Mouse (Mus musculus) embryonic stem cell, embryonic (primary cell): ENCODE results near the gene Armc2.

Experiments
- CTCF ChIA-PET, 4 experiments: fragments of 300-600 bp in 2 of 4; fragments of 350-600 bp in 2 of 4; sonication (Branson Sonifier 250); formaldehyde crosslinking; loops; one replicate each; lab custom pipeline; 2022; ENCODE audit warnings: inconsistent platforms in 2 of 4; lab: Charles Lee
- POLR2A ChIA-PET, 4 experiments: fragments of 300-600 bp in 2 of 4; fragments of 350-600 bp in 2 of 4; sonication (Branson Sonifier 250); formaldehyde crosslinking; loops; one replicate each; lab custom pipeline; 2022; ENCODE audit warnings: antibody characterized with exemption in 4 of 4, inconsistent platforms in 1 of 4; lab: Charles Lee

The Armc2 gene

DNA sequence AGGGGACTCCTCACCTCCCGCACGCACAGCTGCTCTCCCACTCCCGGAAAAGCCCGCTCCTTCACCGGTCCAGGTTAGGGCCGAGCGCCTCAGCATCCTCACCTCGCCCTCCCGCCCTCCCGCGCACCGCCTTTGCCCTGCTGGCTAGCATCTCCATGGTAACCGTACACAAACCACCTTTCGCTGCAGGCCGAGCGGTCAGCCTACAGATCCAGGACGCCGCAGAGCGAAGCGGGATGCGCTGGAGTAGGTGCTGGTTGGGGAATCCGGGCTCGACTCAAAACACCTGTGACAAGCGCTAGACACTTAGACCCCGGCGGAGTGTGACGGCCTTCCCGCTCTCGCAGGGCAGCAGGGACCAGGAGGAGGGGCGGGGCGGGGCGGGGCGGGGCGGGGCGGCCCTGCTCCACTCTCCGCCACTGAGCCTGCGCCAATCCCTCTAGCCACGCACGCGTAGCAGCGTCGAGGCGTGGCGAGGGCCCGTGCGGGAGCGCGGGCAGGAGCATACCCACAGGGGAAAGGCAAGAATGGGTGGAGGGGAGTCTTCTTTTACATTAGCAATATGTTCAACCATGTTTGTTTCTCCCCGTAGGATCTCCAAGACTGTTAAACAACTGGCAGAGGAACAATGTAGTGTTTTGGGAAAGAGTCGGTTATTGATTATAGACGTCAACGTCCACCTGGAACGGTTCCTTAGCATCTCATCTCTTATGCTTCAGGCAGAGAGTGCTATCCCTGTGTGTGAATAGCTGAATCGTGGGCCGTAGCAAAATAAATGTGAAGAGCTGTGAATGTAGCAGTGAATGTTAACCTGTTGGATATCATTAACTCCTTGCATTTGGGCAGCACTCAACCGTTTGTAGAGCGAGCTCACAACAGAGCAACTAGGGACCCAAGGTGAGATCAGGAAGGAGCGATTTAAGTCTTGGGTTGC is at the start of gene Armc2:
TSS of gene Armc2 (minus strand) at position 427 of the 934 bp plus-strand sequence.
- ChIA-PET POLR2A (interaction anchor here in 2 of 4 experiments (1.0 to 1.2 kb wide), 3 partner anchors 11 to 259 kb away, joined by 3 read pairs; no protein-coding TSS in a partner anchor), CTCF (interaction anchor here in 1 of 4 experiments (0.6 to 0.7 kb wide), 2 partner anchors 59 to 89 kb away, joined by 3 to 5 read pairs; no protein-coding TSS in a partner anchor)

GRCm38 (mm10) chr10:42064446-42064845 is 46.2 kb upstream of the Armc2 start:
- ChIA-PET CTCF (interaction anchor here in 1 of 4 experiments (0.7 kb wide), 1 partner anchor 56 kb away, joined by 6 read pairs; no protein-coding TSS in a partner anchor), POLR2A (interaction anchor here in 1 of 4 experiments (0.9 to 1.7 kb wide), 4 partner anchors 13 to 546 kb away, joined by 3 to 4 read pairs (median 4); no protein-coding TSS in a partner anchor)

DNA sequence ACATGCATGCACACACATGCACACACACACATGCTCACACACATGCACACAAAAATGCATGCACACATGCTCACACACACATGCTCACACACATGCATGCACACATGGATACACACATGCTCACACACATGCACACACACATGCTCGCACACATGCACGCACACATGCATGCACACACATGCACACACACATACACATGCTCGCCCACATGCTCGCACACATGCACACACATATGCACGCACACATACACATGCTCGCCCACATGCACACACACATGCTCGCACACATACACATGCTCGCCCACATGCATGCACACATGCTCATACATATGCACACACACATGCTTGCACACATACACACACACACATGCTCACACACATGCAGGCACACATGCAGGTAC is 41.3 kb upstream of the Armc2 start:
- ChIA-PET CTCF (no interaction called here), POLR2A (no interaction called here)

DNA sequence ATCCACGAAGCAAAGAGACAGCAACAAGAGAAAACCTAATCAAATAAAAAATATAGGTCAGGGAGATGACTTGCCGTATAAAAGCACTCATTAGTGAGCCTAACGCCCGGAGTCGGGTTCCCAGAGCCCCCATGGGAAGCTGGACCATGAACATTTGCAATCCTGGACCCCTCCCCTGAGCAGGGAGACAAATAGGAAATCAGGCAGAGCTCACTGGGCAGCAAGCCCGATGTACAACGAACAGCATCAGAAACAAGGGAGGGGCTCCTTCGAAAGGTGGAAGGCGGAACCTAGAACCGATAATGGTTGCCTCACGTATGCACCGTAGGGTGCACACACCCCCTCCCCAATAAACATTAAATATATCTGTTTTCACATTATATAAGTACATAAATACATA is 39.5 kb upstream of the Armc2 start:
- ChIA-PET POLR2A (interaction anchor here in 2 of 4 experiments (1.0 to 1.6 kb wide), 2 partner anchors 15 kb away, joined by 4 to 5 read pairs; no protein-coding TSS in a partner anchor), CTCF (interaction anchor here in 1 of 4 experiments (0.6 kb wide), 1 partner anchor 754 kb away, joined by 3 read pairs; no protein-coding TSS in a partner anchor)

- ChIA-PET POLR2A (interaction anchor here in 3 of 4 experiments (1.0 to 1.6 kb wide), 4 partner anchors 8 to 16 kb away, joined by 3 to 6 read pairs (median 4); no protein-coding TSS in a partner anchor), CTCF (interaction anchor here in 1 of 4 experiments (0.6 kb wide), 1 partner anchor 12 kb away, joined by 3 read pairs; no protein-coding TSS in a partner anchor)
Observed at GRCm38 (mm10) chr10:42057231-42057601, 39.0 kb upstream of the Armc2 start.

DNA sequence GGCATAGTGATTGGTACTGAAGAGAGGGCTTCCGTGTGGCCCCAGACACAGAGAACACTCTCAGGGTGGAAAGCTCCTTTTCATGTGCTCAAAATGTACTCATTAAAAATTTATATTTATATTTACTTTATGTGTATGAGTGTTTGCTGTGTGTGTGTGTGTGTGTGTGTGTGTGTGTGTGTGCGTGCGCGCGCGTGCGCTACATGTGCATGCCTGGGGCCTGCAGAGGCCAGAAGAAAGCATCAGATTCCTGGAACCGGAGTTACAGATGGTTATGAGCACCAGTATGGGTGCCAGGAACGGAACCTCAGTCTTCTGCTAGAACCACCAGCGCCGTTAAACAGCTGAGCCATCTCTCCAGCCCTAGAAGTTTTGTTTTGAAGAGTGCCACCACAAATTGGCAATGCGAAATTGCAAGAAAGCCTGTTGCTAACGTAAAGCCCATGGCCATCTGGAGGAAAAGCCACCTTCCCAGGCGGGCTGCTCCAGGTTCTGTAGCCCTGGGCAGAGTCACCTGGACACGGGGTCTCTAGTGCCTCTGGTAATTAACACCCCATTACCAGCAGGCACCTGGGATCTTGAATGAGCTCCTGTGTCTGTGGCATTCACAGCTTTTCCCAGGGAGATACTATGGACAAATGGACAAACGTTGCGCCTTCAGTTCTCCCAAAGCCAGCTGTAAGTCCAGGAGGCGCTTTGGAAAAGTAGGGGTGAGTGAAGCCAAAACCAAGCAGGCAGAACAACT is 38.4 kb upstream of the Armc2 start:
- CTCF ChIA-PET, result interaction anchor here in 3 of 4 experiments (0.6 kb wide), 3 partner anchors 11 to 549 kb away, joined by 3 to 8 read pairs (median 3); no protein-coding TSS in a partner anchor
- POLR2A ChIA-PET, result interaction anchor here (0.5 to 1.6 kb wide), 7 partner anchors 8 to 624 kb away, joined by 3 to 6 read pairs (median 4); no protein-coding TSS in a partner anchor

DNA sequence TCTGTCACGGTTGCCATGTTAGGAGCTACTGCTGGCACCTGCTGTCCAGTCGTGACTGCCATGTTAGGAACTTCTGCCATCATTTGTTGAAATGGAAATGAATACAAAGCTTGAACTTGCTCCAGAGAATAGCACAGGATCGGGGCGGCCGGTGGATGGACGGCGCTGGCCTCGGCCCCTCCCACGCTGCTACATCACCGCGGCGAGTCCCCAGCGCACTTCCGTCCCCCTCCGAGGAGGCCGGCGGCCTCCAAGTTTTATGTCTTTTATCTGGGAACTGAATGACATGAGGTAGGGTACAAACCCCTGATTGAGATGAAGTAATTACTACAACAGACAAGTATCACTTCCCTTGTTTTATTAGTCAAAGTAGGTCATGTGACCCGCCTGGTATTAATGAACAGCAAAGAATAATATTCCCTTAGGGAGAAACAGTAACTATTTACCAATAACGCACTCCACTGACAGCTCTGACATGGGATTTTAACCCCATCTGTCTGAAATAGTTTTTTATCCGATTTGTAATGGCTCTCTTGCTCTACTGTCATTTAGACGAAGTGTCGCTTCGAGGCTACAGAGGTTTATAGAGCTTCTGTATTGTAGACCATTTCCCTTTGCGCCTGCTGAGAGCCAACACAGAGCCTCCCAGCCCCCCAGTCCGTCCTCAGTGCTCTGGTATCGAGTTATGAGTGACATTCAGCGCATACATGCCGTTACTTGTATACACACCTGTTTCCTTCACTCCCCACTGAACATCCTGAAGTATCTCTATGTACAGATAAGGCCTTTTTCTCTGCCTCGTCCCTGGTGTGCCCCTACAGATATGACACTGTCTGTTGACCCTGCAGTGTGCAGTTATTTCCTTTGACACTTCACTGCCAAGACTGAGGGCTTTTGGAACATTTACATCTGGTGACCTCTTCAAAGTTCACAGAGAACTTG is 37.3 kb upstream of the Armc2 start:
- CTCF ChIA-PET, result interaction anchor here in 2 of 4 experiments (0.6 kb wide), 2 partner anchors 33 to 550 kb away, joined by 3 to 8 read pairs; no protein-coding TSS in a partner anchor
- POLR2A ChIA-PET, result interaction anchor here in 2 of 4 experiments (0.6 to 1.6 kb wide), 3 partner anchors 10 to 625 kb away, joined by 3 to 6 read pairs (median 4); no protein-coding TSS in a partner anchor

DNA sequence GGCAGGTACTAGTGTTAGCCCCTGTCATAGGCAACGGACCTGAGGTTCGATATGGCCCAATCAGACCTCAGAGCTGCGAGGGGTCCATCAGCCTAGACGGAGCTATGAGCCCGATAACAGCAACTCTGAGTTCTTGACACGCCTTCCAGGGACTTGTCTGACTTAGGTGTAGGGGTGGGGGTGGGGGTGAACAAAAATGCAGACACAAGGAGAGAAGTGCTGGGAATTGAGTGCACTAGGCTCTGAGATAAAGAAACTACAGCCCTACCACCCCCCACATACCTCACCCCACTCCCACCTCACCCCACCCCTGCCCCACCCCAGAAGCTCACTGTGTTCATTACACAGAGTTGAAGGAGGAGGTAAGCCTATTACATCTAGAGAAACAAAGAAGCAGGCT is 32.8 kb upstream of the Armc2 start:
- CTCF ChIA-PET, result interaction anchor here in 2 of 4 experiments (0.5 to 0.7 kb wide), 2 partner anchors 374 to 1941 kb away, joined by 4 to 5 read pairs; no protein-coding TSS in a partner anchor
- POLR2A ChIA-PET, result interaction anchor here in 1 of 4 experiments (0.6 to 1.7 kb wide), 5 partner anchors 12 to 625 kb away, joined by 3 to 7 read pairs (median 3); no protein-coding TSS in a partner anchor

- ChIA-PET POLR2A (interaction anchor here in 1 of 4 experiments (0.5 kb wide), 1 partner anchor 10 kb away, joined by 3 read pairs; no protein-coding TSS in a partner anchor), CTCF (interaction anchor here in 1 of 4 experiments (0.7 kb wide), 1 partner anchor 1480 kb away, joined by 3 read pairs; no protein-coding TSS in a partner anchor)
Observed at GRCm38 (mm10) chr10:42048648-42049047, 30.4 kb upstream of the Armc2 start.

DNA sequence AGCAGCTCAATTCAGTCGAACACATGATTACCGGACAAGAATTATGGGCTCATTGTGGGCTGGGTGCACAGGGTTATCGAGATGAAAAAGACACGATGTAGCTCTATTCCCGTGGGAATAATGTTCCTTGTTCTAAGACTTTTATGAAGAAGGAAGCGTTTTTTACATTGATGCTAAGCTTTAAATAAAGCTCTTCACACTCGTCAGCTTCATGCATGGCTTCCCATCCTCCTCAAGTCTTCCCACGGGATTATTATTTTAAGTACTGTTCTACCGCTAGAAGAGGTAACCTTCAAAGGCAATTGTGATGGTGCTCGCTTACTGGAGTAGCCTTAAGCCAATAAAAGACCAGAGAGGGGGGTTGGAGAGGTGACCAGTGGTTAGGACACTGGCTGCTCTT is 26.3 kb upstream of the Armc2 start:
- CTCF ChIA-PET, result no interaction called here

DNA sequence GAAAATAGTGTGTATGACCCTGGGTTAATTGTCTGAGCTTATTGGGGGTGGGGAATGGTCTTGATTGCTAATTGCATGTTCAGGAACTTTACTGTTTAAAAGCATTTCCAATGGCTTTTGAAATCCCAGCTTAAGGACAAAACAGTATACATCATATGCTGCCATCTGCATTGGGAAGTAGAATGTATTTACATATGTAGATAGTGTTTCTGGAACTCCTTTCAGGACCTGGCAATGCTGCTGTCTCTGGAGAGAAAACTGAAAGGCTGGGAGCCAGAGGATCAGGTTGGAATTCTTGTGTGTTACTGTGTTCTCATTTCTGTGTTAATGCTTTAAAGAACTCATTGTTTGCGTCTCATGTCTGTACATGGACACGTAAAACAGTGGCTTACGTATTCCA is 25.1 kb upstream of the Armc2 start:
- CTCF ChIA-PET, result interaction anchor here in 1 of 4 experiments (0.6 kb wide), 1 partner anchor 152 kb away, joined by 4 read pairs; no protein-coding TSS in a partner anchor
- POLR2A ChIA-PET, result interaction anchor here in 1 of 4 experiments (1.4 kb wide), 1 partner anchor 14 kb away, joined by 3 read pairs; no protein-coding TSS in a partner anchor

More for the DNA sequence above, 26.3 kb upstream of the Armc2 start:
- POLR2A ChIA-PET, result interaction anchor here in 1 of 4 experiments (0.7 kb wide), 1 partner anchor 229 kb away, joined by 3 read pairs; no protein-coding TSS in a partner anchor

DNA sequence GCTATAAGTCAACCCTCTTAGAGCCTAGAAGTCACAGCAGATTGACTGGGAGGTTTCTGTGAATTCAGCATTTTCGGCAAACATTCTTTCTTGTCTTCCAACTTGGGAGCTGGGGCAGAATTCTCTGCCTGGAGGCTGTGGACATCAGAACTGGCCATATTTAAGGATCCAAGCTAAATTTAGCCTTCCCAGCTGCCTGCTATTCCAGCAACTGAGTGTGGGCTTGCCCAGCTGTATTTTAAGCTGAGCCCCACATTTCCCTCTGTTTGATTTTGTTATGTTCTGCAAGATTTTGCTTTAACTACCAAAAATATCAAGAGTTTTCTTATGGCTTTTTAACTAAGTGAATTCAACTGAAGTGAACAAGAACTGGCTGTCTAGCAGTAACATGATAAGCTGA is 24.6 kb upstream of the Armc2 start:
- POLR2A ChIA-PET, result interaction anchor here in 1 of 4 experiments (1.4 kb wide), 1 partner anchor 13 kb away, joined by 3 read pairs; no protein-coding TSS in a partner anchor
- CTCF ChIA-PET, result interaction anchor here in 1 of 4 experiments (0.6 kb wide), 1 partner anchor 152 kb away, joined by 4 read pairs; no protein-coding TSS in a partner anchor

DNA sequence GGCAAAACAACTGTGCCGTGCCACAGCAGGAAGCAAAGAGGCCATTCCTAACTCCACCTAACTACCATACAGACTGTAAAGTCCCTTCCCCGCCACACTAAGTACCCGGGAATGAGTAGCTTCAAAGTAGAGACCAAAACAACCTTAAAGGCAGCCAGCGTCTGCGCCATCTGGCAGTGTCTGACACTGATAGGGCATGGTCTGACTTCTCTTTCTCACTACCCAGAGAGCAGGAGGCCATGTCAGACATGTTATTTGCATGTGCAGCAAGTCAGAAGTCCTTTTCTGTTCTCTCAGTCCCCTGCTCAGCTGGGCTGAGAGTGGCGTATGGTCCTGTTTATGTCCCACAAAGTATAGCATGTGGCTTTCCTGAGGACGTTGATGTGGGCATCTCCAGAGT is 23.8 kb upstream of the Armc2 start:
- POLR2A ChIA-PET, result interaction anchor here in 1 of 4 experiments (1.4 kb wide), 1 partner anchor 13 kb away, joined by 3 read pairs; no protein-coding TSS in a partner anchor
- CTCF ChIA-PET, result no interaction called here

GRCm38 (mm10) chr10:42038571-42038970 is 20.3 kb upstream of the Armc2 start:
- POLR2A ChIA-PET, result interaction anchor here in 1 of 4 experiments (0.5 to 0.7 kb wide), 4 partner anchors 10 to 380 kb away, joined by 3 to 6 read pairs (median 3); no protein-coding TSS in a partner anchor
- CTCF ChIA-PET, result interaction anchor here in 2 of 4 experiments (0.6 to 0.7 kb wide), 3 partner anchors 9 to 687 kb away, joined by 3 to 5 read pairs (median 3); no protein-coding TSS in a partner anchor

- CTCF ChIA-PET, result no interaction called here
- POLR2A ChIA-PET, result interaction anchor here in 1 of 4 experiments (0.7 kb wide), 1 partner anchor 235 kb away, joined by 3 read pairs; no protein-coding TSS in a partner anchor
Observed at GRCm38 (mm10) chr10:42037301-42037870, 19.1 kb upstream of the Armc2 start.

GRCm38 (mm10) chr10:42036846-42037245 is 18.6 kb upstream of the Armc2 start:
- CTCF ChIA-PET, result no interaction called here
- POLR2A ChIA-PET, result no interaction called here
